Mouse (Mus musculus): ENCODE data around the gene Sez6l.
A peak's percentile ranks its signal among the peaks of the same experiment; 100 is the strongest.
"Not testable (repeated sequence)": the region's sequence is repeated elsewhere in the genome, so short reads cannot be mapped to it uniquely, and the experiment has no call there.

The Sez6l gene

GRCm38 (mm10) chr5:112433004-112433403, 144.0 kb downstream of the Sez6l start:
- DNase-seq (ENCODE audit: low read depth), result peak; percentile 68

DNA sequence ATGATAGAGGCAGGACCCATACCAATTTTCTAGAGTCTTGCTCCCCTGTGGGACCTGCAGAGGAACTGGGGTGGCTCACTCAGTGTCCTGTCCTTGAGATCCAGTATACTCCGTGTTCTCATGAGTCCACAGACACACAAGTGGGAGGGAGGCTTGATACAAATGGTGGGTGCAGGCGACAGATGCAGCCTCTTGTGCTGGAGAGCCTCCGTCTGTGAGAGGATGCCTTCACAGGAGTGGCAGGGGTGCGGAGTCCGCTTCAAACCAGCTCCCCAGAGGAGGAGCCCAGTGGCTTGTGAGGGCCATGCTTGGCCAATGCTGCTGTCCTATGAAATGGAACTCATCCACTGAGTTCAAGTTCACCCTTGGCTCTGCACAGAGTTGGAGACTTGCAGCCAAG, 145.0 kb downstream of the Sez6l start:
- no peak for DNase-seq (ENCODE audit: low read depth)

- DNase-seq (ENCODE audit: low read depth), result no peak
These were observed 145.7 kb downstream of the Sez6l start for GRCm38 (mm10) chr5:112431120-112431775.

GRCm38 (mm10) chr5:112428944-112429343, 148.0 kb downstream of the Sez6l start:
- DNase-seq (ENCODE audit: low read depth), result peak; percentile 53

- DNase-seq (ENCODE audit: low read depth), result peak; percentile 61
These were observed 149.7 kb downstream of the Sez6l start for GRCm38 (mm10) chr5:112427283-112427682.

- DNase-seq (ENCODE audit: low read depth), result peak; percentile 22
These were observed 150.3 kb downstream of the Sez6l start for GRCm38 (mm10) chr5:112426635-112427034.

DNA sequence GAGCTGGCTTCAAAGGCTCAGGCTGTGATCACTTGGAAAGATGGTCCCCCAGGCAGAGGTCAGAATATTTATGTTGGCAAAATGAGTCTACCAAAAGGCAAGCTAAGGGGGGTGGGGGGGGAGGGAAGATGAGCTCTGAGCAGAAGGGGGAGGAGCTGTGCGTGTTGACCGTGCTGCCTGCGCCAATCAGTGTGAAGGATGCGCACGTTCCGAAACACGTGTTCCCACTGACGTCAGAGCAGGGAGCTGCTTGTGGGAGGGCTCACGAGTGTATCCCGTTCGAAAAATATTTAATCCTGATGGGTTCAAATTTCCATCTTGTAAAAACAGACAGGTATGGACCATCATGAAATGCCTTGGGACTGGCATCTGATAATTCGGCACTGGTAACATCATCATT, 157.4 kb downstream of the Sez6l start:
- no peak for DNase-seq (ENCODE audit: low read depth)

DNA sequence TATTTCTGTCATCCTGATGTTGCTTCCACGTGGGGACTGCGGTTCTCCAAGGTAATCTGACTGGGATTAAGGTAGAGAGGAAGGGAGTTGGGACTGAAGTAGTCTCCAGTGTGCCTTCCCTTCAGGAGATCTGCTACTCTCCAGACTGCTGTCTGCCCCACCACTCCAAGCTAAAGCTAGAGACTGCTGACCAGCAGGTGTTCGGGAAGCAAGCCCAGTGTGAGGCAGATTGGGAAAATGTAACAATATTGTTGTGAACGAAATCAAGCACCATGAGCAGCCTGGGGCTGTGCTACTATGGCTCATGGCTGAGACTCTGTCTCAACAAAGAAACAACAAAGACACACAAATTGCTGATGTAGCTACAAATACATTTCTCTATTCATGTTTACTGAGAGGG, 159.0 kb downstream of the Sez6l start:
- no peak for DNase-seq (ENCODE audit: low read depth)

GRCm38 (mm10) chr5:112416673-112417072, 160.3 kb downstream of the Sez6l start:
- no peak for DNase-seq (ENCODE audit: low read depth)

DNA sequence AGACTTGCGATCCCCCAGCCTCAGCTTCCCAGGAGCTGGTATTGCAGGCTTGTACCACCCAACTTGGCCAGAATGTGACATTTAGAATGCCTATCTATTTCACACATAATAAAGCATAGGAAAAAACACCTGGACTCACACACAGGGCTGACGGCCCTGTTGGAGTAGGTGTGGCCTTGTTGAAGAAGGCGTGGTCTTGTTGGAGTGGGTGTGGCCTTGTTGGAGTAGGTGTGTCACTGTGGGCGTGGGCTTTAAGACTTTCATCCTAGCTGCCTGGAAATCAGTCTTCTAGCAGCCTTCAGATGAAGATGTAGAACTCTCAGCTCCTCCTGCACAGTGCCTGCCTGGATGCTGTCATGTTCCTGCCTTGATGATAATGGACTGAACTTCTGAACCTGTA, 164.2 kb downstream of the Sez6l start:
- not testable (repeated sequence) for DNase-seq (ENCODE audit: low read depth)

GRCm38 (mm10) chr5:112411514-112412335, 165.3 kb downstream of the Sez6l start:
- no peak for DNase-seq (ENCODE audit: low read depth)

DNA sequence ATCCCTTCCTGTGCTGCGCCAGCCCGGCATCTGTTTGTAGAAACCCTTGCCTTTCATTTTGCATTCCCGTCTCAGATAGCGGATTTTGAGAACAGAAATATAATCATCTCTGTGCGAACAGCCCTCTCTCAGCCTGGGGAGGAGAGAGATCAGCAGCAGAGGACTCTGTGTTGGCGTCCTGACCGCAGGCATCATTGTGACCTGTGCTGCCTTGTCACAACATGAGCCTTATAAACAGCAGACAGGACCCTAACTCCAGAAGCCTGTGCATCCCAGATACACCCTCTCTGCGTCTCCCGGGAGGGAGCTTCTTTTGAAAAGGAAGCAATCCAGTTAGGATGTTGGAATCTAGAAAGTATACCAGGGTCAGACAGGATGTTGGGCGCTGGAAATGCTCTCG, 165.9 kb downstream of the Sez6l start:
- no peak for DNase-seq (ENCODE audit: low read depth)

GRCm38 (mm10) chr5:112409274-112409673, 167.7 kb downstream of the Sez6l start:
- DNase-seq (ENCODE audit: low read depth), result no peak

DNA sequence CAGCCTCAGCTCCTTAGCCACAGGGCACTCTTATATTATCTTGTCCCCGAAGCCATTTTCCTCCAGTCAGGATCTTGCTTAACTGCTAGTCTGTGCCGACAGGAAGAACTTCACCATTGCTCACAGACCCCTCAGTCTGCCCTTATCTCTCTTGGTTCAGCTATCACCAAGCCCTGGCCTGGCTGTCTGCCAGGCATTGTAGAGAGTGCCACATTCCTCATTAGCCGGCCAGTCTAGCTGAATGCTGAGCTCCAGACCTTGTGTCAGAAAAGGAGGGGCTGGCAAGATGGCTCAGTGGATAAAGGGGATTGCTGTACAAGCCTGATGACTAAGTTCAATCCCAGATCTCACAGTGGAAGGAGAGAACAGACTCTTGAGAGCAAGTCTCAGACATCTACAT, 171.0 kb downstream of the Sez6l start:
- DNase-seq (ENCODE audit: low read depth), result peak; percentile 85

DNA sequence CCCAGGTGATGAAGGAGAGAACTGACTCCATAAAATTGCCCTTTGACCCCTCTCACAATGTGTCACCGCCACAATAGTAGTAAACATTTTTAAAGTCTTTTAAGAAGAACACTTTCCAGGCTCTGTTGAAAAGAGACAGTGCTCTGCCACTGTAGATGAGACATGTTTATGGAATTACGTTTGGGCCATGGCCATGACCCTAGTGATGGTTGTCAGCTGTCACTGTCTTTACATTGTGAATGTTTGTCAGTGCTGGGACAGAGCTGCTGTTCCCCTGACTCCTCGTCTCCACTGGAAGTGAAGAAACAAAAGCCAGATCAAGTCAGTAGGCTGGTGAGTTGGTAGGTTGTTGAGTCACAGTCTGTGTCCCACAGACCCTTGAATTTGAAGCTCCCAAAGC, 174.5 kb downstream of the Sez6l start:
- no peak for DNase-seq (ENCODE audit: low read depth)

GRCm38 (mm10) chr5:112399284-112399683, 177.7 kb downstream of the Sez6l start:
- DNase-seq (ENCODE audit: low read depth), result no peak

DNA sequence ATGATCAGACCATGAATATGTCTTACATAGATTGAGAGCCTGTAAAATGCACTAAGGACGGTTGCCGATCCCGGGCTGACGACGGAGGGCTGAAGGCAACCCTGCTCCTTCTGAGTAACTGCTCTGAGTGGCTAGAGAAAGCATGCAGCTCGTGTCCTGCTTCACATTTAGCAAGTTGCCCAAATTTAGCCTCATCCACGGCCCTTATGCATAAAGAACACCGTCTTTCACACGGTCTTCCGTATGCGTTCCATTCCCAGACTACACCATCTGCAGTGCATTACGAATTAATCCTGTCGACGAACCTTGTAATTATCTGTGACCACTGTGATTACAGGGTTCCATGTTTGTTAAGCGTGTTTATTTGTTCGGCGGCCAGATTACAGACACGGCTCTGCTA, 180.9 kb downstream of the Sez6l start:
- no peak for DNase-seq (ENCODE audit: low read depth)

DNA sequence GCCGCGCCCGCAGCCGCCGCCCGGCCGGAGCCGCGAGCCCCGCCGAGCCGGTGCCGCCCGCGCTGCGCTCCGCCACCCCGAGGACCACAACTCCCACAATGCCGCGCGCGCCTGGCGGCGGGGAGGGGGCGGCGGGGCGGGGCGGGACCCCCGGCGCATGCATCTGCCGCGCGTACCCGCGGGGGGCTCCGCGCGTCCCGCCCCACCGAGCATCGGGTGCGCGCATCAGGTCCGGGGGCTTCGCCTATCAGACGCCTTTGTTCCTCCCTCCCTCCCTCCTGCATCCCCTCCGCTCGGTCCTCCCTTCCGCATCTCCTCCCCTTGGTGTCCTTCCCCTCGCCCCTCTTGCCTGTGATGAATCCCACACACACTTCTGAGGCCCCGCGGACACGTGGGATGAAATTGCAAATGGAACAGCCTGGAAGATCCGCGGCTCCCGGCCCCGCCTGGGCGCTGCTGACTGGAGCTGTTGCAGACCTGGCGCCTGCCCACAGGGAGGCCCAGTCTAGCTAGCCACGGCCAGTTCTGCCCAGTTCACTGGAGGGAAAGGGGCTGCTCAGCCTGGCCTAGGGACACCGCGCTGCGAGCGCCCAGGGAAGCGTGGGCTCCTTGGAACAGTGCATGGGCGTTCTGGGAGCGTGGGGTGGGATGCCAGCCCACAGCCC, 182.1 kb downstream of the Sez6l start, which contains the start of gene Asphd2:
Gene Asphd2, minus strand, starts transcription at position 88 of the 665 bp plus-strand sequence.
- DNase-seq (ENCODE audit: low read depth), result no peak

GRCm38 (mm10) chr5:112394415-112394763, 182.6 kb downstream of the Sez6l start:
- DNase-seq (ENCODE audit: low read depth), result no peak

GRCm38 (mm10) chr5:112393741-112394414, 183.1 kb downstream of the Sez6l start:
- no peak for DNase-seq (ENCODE audit: low read depth)

- no peak for DNase-seq (ENCODE audit: low read depth)
These were observed 185.2 kb downstream of the Sez6l start for GRCm38 (mm10) chr5:112391676-112392323.

GRCm38 (mm10) chr5:112391002-112391401, 186.0 kb downstream of the Sez6l start:
- DNase-seq (ENCODE audit: low read depth), result no peak

Measured in 416B (cell line).